Mouse (Mus musculus): ENCODE results near the gene Ccr1l1.

DNA sequence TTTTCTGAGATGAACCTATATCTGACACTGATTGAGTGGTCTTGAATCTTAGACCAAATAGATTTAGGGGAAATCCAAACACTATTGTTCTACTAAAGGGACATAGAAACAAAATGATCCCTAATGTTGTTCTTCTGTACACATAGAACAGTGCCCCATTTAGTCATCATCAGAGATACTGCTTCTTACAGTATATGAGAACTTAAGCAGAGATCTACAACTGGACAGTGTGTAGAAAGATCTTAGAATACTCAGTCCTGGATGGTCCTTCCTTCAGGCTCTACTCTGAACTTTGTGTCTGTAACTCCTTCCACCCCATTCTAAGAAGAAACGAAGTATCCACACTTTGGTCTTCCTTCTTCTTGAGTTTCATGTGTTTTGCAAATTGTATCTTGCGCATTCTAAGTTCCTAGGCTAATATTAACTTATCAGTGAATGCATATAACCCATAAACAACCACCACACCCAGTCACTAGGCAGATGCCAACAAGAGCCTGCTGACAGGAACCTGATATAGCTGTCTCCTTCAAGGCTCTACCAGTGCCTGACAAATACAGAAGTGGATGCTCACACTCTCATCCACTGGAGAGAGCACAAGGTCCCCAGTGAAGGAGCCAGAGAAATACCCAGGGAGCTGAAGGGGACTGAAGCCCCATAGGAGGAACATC lies 36.9 kb upstream of the Ccr1l1 start:
- TF ChIP-seq POLR2A (IDR thresholded peaks at IDR 0.05; ENCODE audit: insufficient read length, low read depth) (no peak), REST (IDR thresholded peaks at IDR 0.05; ENCODE audit: insufficient read depth, insufficient read length) (no peak), TCF3 (IDR thresholded peaks at IDR 0.05; ENCODE audit: insufficient read length, low read depth) (no peak), MYOD1 (IDR thresholded peaks at IDR 0.05; ENCODE audit: control insufficient read depth in 1 of 3, insufficient read length in 2 of 3, low read depth in 2 of 3) (no peak), MAX (IDR thresholded peaks at IDR 0.05; ENCODE audit: low read depth) (no peak)
